Mouse (Mus musculus) embryonic stem cell, embryonic (primary cell): Measurements from ENCODE around the gene Smr3a.

ENCODE experiments used
- CTCF ChIA-PET, 4 experiments: fragments of 300-600 bp in 2 of 4; fragments of 350-600 bp in 2 of 4; sonication (Branson Sonifier 250); formaldehyde crosslinking; loops; one replicate each; lab custom pipeline; 2022; ENCODE audit warnings: inconsistent platforms in 2 of 4; lab: Charles Lee
- POLR2A ChIA-PET, 4 experiments: fragments of 300-600 bp in 2 of 4; fragments of 350-600 bp in 2 of 4; sonication (Branson Sonifier 250); formaldehyde crosslinking; loops; one replicate each; lab custom pipeline; 2022; ENCODE audit warnings: antibody characterized with exemption in 4 of 4, inconsistent platforms in 1 of 4; lab: Charles Lee

Gene Smr3a

GRCm38 (mm10) chr5:88002249-88002648 lies at the start of gene Smr3a:
TSS of gene Smr3a (plus strand) at chr5:88002549.
- POLR2A ChIA-PET = no interaction called here

GRCm38 (mm10) chr5:87969201-87969600 lies 33.1 kb upstream of the Smr3a start, which contains the start of the genes 2310003L06Rik and Gm28434:
TSS of gene 2310003L06Rik (plus strand) at chr5:87969459.
TSS of gene Gm28434 (plus strand) at chr5:87969517.
- ChIA-PET POLR2A (interaction anchor here in 1 of 4 experiments (0.6 kb wide), 1 partner anchor 796 kb away, joined by 15 read pairs; the partner anchor contains the start of gene Dck), CTCF (no interaction called here)

More at GRCm38 (mm10) chr5:88002249-88002648, at the start of gene Smr3a:
- CTCF ChIA-PET = no interaction called here

- CTCF ChIA-PET = no interaction called here
- POLR2A ChIA-PET = no interaction called here
Observed at GRCm38 (mm10) chr5:87979139-87979538, 23.2 kb upstream of the Smr3a start, which contains the start of gene Cabs1. TSS of gene Cabs1 (plus strand) at chr5:87979439.

- POLR2A ChIA-PET = interaction anchor here in 1 of 4 experiments (1.0 kb wide), 1 partner anchor 13 kb away, joined by 3 read pairs; no protein-coding TSS in a partner anchor
- CTCF ChIA-PET = no interaction called here
Observed at GRCm38 (mm10) chr5:87982468-87983214, 19.7 kb upstream of the Smr3a start.

GRCm38 (mm10) chr5:88005241-88005640 lies 2.9 kb downstream of the Smr3a start:
- ChIA-PET CTCF (interaction anchor here in 1 of 4 experiments (0.7 kb wide), 1 partner anchor 415 kb away, joined by 3 read pairs; no protein-coding TSS in a partner anchor), POLR2A (no interaction called here)
